Mouse (Mus musculus) ZHBTc4 (cell line): Measurements from ENCODE around the gene Nkd1.

Experiments used
- DNase-seq: peaks from one replicate; pipeline ENCODE4 v3.0.0-alpha.2; 2011; ENCODE audit warnings: low read depth, low spot score

Nkd1 gene

GRCm38 (mm10) chr8:88610271-88610670, 89.1 kb downstream of the Nkd1 start:
- no peak for DNase-seq

GRCm38 (mm10) chr8:88614981-88615380, 93.8 kb downstream of the Nkd1 start:
- no peak for DNase-seq

GRCm38 (mm10) chr8:88618612-88619011, 97.5 kb downstream of the Nkd1 start:
- no peak for DNase-seq

GRCm38 (mm10) chr8:88619513-88619912, 98.4 kb downstream of the Nkd1 start:
- DNase-seq: peak; percentile 34

- DNase-seq: no peak
Observed at GRCm38 (mm10) chr8:88620931-88621330, 99.8 kb downstream of the Nkd1 start.

GRCm38 (mm10) chr8:88621408-88621807, 100.3 kb downstream of the Nkd1 start:
- peak; percentile 62 for DNase-seq

- DNase-seq: no peak
Observed at GRCm38 (mm10) chr8:88623351-88623750, 102.2 kb downstream of the Nkd1 start.

GRCm38 (mm10) chr8:88624276-88624675, 103.1 kb downstream of the Nkd1 start:
- no peak for DNase-seq

GRCm38 (mm10) chr8:88626433-88626832, 105.3 kb downstream of the Nkd1 start:
- no peak for DNase-seq

- no peak for DNase-seq
Observed at GRCm38 (mm10) chr8:88626940-88627264, 105.7 kb downstream of the Nkd1 start.

GRCm38 (mm10) chr8:88627265-88627991, 106.3 kb downstream of the Nkd1 start:
- DNase-seq: peak; percentile 92

- DNase-seq: peak; percentile 35
Observed at GRCm38 (mm10) chr8:88628001-88628774, 107.0 kb downstream of the Nkd1 start.

GRCm38 (mm10) chr8:88630225-88630624, 109.1 kb downstream of the Nkd1 start:
- DNase-seq: no peak

- DNase-seq: peak; percentile 20
Observed at GRCm38 (mm10) chr8:88631081-88631480, 109.9 kb downstream of the Nkd1 start.

GRCm38 (mm10) chr8:88633343-88633765, 112.2 kb downstream of the Nkd1 start:
- no peak for DNase-seq

GRCm38 (mm10) chr8:88635474-88636397, 114.6 kb downstream of the Nkd1 start, which contains the start of gene Snx20:
TSS of gene Snx20 (minus strand) at chr8:88636128.
- DNase-seq: peak; percentile 42

- DNase-seq: no peak
Observed at GRCm38 (mm10) chr8:88637092-88638000, 116.2 kb downstream of the Nkd1 start.

GRCm38 (mm10) chr8:88638908-88639307, 117.8 kb downstream of the Nkd1 start:
- DNase-seq: no peak

GRCm38 (mm10) chr8:88642734-88643564, 121.8 kb downstream of the Nkd1 start:
- DNase-seq: no peak
